Mouse (Mus musculus) heart, embryonic 16.5 days (tissue): ENCODE results near the gene Rasgrf1. TPM values are rescaled to one million over a fixed set of nuclear protein-coding genes. Genes with fewer than 3 reads are reported as not detected.

Source experiments
- ATAC-seq: fragments of 200-750 bp; cut with Nextera tagmentation; replicated peaks from 2 replicates; pipeline ENCODE4 v1.8.0; 2017; ENCODE audit warnings: moderate number of reproducible peaks; ENCODE audit not compliant: insufficient read depth, low FRiP score; ENCODE audit errors: extremely low read depth
- H3K27ac ChIP-seq: fragments of 300-500 bp; sonication (generic); 2 replicates; pipeline ENCODE4 v1.5.1; 2014; ENCODE audit warnings: mild to moderate bottlenecking, low read length, control low read depth, moderate library complexity
- H3K27me3 ChIP-seq: fragments of 300-500 bp; sonication (generic); 2 replicates; pipeline ENCODE4 v1.6.1; 2014; ENCODE audit warnings: low read length, mixed read lengths; ENCODE audit not compliant: control insufficient read depth, insufficient read depth
- H3K36me3 ChIP-seq: fragments of 300-500 bp; sonication (generic); 2 replicates; pipeline ENCODE4 v1.6.1; 2014; ENCODE audit not compliant: control insufficient read depth, insufficient read depth
- H3K4me1 ChIP-seq: fragments of 300-500 bp; sonication (generic); 2 replicates; pipeline ENCODE4 v1.6.1; 2014; ENCODE audit warnings: low read length, mixed read lengths; ENCODE audit not compliant: control insufficient read depth, insufficient read depth
- H3K4me2 ChIP-seq: fragments of 300-500 bp; sonication (generic); 2 replicates; pipeline ENCODE4 v1.6.1; 2014; ENCODE audit warnings: low read depth, mild to moderate bottlenecking, control low read depth, low read length
- H3K4me3 ChIP-seq: fragments of 300-500 bp; sonication (generic); 2 replicates; pipeline ENCODE4 v1.5.1; 2014; ENCODE audit warnings: mild to moderate bottlenecking, control low read depth, low read length
- H3K9ac ChIP-seq: fragments of 300-500 bp; sonication (generic); 2 replicates; pipeline ENCODE4 v1.6.1; 2014; ENCODE audit warnings: low read length, control low read depth
- H3K9me3 ChIP-seq: fragments of 300-500 bp; sonication (generic); replicated peaks from 2 replicates; pipeline ENCODE4 v1.6.1; 2016; ENCODE audit warnings: low read length; ENCODE audit not compliant: control insufficient read depth
- WGBS: fragments of 180-500 bp; shearing (Covaris S2); extraction: QIAGEN DNeasy Blood & Tissue Kit; methylation state at CpG from one replicate; pipeline ENCODE4 v1.1.7; 2014; 5-methylcytosine and 5-hydroxymethylcytosine counted together
- polyA plus RNA-seq: library from polyadenylated mRNA; unstranded; fragments of >200 nt; fragmentation: Nextera tagmentation; extraction: Ambion mirVana; gene quantifications from 2 replicates; pipeline ENCODE4 v1.2.1, GENCODE M21; 2015

Gene Rasgrf1
- polyA plus RNA-seq, 1 experiment from 2014 or later, result 0.11 TPM

DNA sequence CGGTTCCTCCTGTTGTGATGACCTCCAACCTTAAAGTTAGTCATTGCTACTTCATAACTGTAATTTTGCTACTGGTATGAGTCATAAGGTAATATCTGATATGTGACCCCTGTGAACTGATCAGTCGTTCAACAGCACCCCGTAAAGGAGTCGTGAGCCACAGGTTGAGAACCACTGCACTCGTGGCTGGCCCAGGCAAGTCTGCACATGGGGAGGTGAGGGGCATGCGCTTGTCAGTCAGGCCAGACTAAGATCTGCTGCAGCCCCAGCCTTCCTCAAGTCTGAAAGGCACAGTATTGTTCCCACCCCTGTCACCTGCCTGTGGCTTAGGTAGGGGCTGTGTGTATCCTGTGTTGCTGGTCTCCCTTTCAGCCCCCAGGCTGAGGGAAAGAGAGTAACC, 159.1 kb downstream of the Rasgrf1 start:
- no peak overlapping the region for H3K9ac ChIP-seq
- H3K4me2 ChIP-seq, result no peak overlapping the region
- no peaks in the 10 kb centered on the region for H3K4me1 ChIP-seq
- no peak overlapping the region for H3K4me3 ChIP-seq
- H3K27ac ChIP-seq, result no peak overlapping the region
- ATAC-seq, result no peak
- H3K9me3 ChIP-seq, result no peaks in the 10 kb centered on the region
- 81% methylated on average over 6 of the region's 6 CpGs for WGBS
- H3K27me3 ChIP-seq, result no peaks in the 10 kb centered on the region
- no peaks in the 10 kb centered on the region for H3K36me3 ChIP-seq

DNA sequence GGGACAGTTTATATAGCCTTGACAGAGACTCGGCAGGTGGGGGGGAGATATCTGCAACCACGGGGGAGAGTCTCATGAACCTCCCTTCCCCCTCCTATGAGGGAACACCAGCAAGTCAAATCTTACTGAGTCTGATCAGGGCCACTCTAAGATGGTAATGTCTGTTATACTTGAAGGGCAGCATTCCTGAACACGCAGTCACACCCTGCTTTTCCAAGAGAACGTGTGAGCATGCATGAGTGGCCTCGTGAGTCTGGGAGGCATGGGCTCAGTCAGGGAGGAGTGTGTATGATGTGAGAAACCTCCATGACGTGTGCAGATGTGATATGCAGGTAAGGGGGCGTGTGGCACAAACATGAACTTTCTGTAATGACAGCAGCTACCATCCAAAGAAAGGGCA, 159.8 kb downstream of the Rasgrf1 start:
- H3K27me3 ChIP-seq, result no peaks in the 10 kb centered on the region
- H3K4me1 ChIP-seq, result no peaks in the 10 kb centered on the region
- no peaks in the 10 kb centered on the region for H3K36me3 ChIP-seq
- H3K27ac ChIP-seq, result no peak overlapping the region
- no peak for ATAC-seq
- no peak overlapping the region for H3K4me2 ChIP-seq
- WGBS, result 58% methylated on average over 7 of the region's 7 CpGs
- no peak overlapping the region for H3K9ac ChIP-seq
- no peak overlapping the region for H3K4me3 ChIP-seq
- H3K9me3 ChIP-seq, result no peaks in the 10 kb centered on the region

DNA sequence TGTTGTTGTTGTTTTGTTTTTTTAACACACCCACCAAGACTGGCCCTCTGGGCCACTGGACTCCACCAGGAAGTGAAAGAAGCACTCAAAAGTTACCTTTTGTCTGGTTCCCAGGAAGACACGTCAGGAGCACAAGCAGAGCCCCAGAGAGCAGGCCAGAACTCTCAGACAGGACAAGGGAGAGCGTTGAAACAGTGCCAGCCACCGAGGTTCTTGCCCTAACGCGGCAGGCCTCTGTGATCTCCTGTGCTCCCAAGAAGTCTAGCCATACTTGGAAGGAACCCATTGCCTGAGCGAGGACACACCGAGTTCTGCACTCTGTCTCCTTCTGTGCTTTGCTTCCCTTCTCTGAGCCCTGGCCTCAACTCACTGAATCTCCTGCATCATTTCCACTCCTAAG, 160.5 kb downstream of the Rasgrf1 start:
- Histone ChIP-seq H3K9me3 (no peaks in the 10 kb centered on the region), H3K4me3 (no peak overlapping the region), H3K36me3 (no peaks in the 10 kb centered on the region), H3K4me1 (no peaks in the 10 kb centered on the region), H3K27me3 (no peaks in the 10 kb centered on the region), H3K4me2 (no peak overlapping the region), H3K9ac (no peak overlapping the region), H3K27ac (no peak overlapping the region)
- 75% methylated on average over 7 of the region's 7 CpGs for WGBS
- no peak for ATAC-seq

DNA sequence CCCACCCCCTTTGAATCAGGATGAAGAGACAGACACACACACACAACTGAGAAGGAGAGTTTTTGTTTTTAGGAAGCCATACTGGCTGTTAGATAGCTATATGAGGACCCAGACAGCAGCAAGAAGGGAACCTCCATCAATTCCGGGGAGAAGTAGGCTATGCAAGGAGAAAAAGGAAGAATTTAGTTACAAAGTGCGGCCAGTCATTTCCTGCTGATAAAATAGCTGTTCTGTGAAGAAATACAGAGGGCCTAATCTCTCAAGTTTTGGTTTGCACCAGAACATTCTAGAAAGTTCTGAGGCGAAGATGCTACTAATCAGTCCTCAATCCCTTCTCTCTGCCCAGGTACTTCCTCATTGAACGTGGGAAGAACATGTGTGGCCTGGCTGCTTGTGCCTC, 165.6 kb downstream of the Rasgrf1 start:
- ATAC-seq, result no peak
- Histone ChIP-seq H3K9ac (no peak overlapping the region), H3K27me3 (no peaks in the 10 kb centered on the region), H3K4me3 (no peak overlapping the region), H3K27ac (no peak overlapping the region), H3K4me2 (no peak overlapping the region), H3K36me3 (no peaks in the 10 kb centered on the region), H3K4me1 (no peaks in the 10 kb centered on the region), H3K9me3 (no peaks in the 10 kb centered on the region)
- WGBS, result 62% methylated on average over 4 of the region's 4 CpGs

DNA sequence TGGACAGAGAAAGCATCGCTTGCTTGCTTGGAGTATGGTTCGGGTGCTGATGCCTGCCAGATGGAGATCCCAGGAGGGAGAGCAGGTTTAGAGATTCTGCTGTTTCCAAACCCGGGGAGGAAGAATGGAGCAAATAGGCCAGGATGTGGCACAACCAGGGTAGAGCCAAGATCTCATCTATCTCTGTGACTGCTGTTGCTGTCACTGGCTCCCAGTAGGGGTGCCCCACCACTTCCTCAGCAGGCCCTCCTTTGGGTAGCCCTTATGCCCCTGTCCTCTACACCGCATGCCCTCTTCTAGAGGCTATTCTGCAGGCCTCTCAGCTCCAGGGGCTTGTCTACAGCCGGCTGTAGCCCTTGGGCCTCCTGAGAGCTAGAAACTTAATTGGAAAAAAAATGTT, 166.4 kb downstream of the Rasgrf1 start:
- H3K9ac ChIP-seq, result no peak overlapping the region
- no peak overlapping the region for H3K27ac ChIP-seq
- no peaks in the 10 kb centered on the region for H3K4me1 ChIP-seq
- WGBS, result 79% methylated on average over 5 of the region's 5 CpGs
- H3K27me3 ChIP-seq, result no peaks in the 10 kb centered on the region
- no peaks in the 10 kb centered on the region for H3K9me3 ChIP-seq
- H3K36me3 ChIP-seq, result no peaks in the 10 kb centered on the region
- no peak overlapping the region for H3K4me3 ChIP-seq
- H3K4me2 ChIP-seq, result no peak overlapping the region
- ATAC-seq, result no peak

Other genes starting within 250 kb of the Rasgrf1 start
- 77.0 and 79.6 TPM in 2 replicates for gene Tmed3, start 204.8 kb upstream of the Rasgrf1 start, polyA plus RNA-seq
- not detected in 2 replicates for gene Ankrd34c, start 171.4 kb upstream of the Rasgrf1 start, polyA plus RNA-seq
- 60.9 and 128 TPM in 2 replicates for gene Ctsh, start 144.2 kb downstream of the Rasgrf1 start, polyA plus RNA-seq
- 294 and 363 TPM in 2 replicates for gene Morf4l1, start 204.9 kb downstream of the Rasgrf1 start, polyA plus RNA-seq